Mouse (Mus musculus) limb, embryonic 11.5 days (tissue): Measurements from ENCODE around the gene Lat. TPM values are rescaled to one million over a fixed set of nuclear protein-coding genes. Genes with fewer than 3 reads are reported as not detected.

Experiments
- ATAC-seq: fragments of 200-750 bp; cut with Nextera tagmentation; 2 replicates; pipeline ENCODE4 v1.8.0; 2017; ENCODE audit warnings: low read depth; ENCODE audit not compliant: insufficient number of reproducible peaks, low FRiP score, low TSS enrichment
- DNase-seq: peaks from one replicate; pipeline ENCODE4 v3.0.0-alpha.2; 2015; ENCODE audit warnings: low spot score
- H3K27ac ChIP-seq: fragments of 300-500 bp; sonication (generic); replicated peaks from 2 replicates; pipeline ENCODE4 v1.5.1; 2014; ENCODE audit warnings: low read depth, mild to moderate bottlenecking, low read length
- H3K27me3 ChIP-seq: fragments of 300-500 bp; sonication (generic); 2 replicates; pipeline ENCODE4 v1.6.1; 2014; ENCODE audit warnings: mild to moderate bottlenecking, low read length, mixed read lengths; ENCODE audit not compliant: control insufficient read depth, insufficient read depth
- H3K36me3 ChIP-seq: fragments of 300-500 bp; sonication (generic); 2 replicates; pipeline ENCODE4 v1.6.1; 2014; ENCODE audit warnings: mild to moderate bottlenecking, low read length, moderate library complexity, mixed read lengths; ENCODE audit not compliant: control insufficient read depth, insufficient read depth
- H3K4me1 ChIP-seq: fragments of 300-500 bp; sonication (generic); 2 replicates; pipeline ENCODE4 v1.6.1; 2014; ENCODE audit warnings: low read length, mixed read lengths; ENCODE audit not compliant: control insufficient read depth, insufficient read depth
- H3K4me2 ChIP-seq: fragments of 300-500 bp; sonication (generic); 2 replicates; pipeline ENCODE4 v1.6.1; 2014; ENCODE audit warnings: low read depth, mild to moderate bottlenecking, moderate library complexity; ENCODE audit not compliant: severe bottlenecking
- H3K4me3 ChIP-seq: fragments of 300-500 bp; sonication (generic); 2 replicates; pipeline ENCODE4 v1.5.1; 2014; ENCODE audit warnings: low read depth, low read length
- H3K9ac ChIP-seq: fragments of 300-500 bp; sonication (generic); 2 replicates; pipeline ENCODE4 v1.6.1; 2014; ENCODE audit warnings: mild to moderate bottlenecking, low read length
- H3K9me3 ChIP-seq: fragments of 300-500 bp; sonication (generic); 2 replicates; pipeline ENCODE4 v1.6.1; 2016; ENCODE audit warnings: low read length; ENCODE audit not compliant: control insufficient read depth
- WGBS: fragments of 180-500 bp; shearing (Covaris S2); extraction: QIAGEN DNeasy Blood & Tissue Kit; methylation state at CpG from one replicate; pipeline ENCODE4 v1.1.7; 2014; 5-methylcytosine and 5-hydroxymethylcytosine counted together
- polyA plus RNA-seq: library from polyadenylated mRNA; unstranded; fragments of >200 nt; fragmentation: Nextera tagmentation; extraction: Ambion mirVana; gene quantifications from 2 replicates; pipeline ENCODE4 v1.2.1, GENCODE M21; 2014

Gene Lat
- polyA plus RNA-seq, 1 experiment from 2014 or later = 2.2 TPM

DNA sequence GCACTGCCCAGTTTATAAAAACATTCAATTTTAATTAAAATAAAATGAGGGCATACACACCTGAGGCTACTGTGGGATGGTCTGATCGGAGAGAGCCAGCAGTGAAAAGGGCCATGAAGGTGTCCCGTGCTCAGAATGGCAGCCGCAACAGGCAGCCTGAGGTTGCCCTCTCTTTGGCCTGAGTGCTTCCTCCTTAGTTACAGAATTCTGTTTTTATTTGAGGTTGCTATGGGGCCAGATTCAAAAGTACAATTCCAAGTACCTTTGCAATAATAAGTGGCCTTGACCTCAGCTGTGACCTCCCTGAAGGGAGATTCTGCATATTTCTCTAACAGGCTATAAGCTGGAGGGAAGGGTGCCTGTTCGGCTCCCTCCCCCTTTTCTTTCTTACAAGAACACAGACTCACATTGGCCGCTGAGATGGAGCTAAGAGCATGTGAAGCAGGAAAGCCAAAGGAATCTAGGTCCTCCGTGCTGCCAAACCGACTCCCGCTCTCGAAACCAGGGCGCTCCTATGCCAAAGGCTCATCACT lies 17.9 kb downstream of the Lat start:
- Histone ChIP-seq H3K4me2 (no peak overlapping the region), H3K4me3 (no peak overlapping the region), H3K27ac (no peak overlapping the region), H3K27me3 (no peaks in the 10 kb centered on the region), H3K4me1 (no peaks in the 10 kb centered on the region), H3K9me3 (no peaks in the 10 kb centered on the region), H3K9ac (no peak overlapping the region), H3K36me3 (no peaks in the 10 kb centered on the region)
- DNase-seq = no peak
- 62% methylated on average over 10 of the region's 10 CpGs for WGBS
- ATAC-seq = no peak

DNA sequence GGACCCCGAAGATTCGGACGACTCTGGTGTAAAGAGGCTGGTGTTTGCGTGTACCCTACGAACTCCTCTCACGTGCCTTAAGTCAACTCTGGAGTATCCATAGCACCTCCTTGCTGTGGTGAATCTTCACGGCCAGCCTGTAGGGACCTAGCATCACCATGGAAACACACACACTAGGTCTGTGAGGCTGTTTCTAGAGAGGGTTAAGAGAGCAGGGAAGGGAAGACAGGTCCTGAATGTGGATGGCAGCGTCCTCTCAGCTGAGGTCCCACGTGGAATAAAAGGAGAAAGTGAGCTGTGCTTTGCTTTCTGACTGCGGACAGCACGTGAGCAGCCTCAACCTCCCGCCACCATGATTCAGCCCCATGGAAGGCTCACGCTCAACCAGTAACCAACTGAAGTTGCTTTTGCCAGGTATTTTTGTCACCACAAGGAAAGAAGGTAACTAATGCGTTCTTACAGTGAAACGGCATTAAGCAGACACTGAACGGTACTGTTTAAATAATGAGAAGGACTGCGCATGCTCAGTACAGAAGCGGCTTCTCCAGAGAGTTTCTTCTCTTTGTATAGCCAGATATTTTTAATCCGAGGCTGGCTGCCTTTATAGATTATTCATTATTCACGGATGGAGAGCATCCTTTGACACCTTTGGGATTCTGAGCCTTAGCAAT lies 18.5 kb downstream of the Lat start:
- no peaks in the 10 kb centered on the region for H3K9me3 ChIP-seq
- H3K4me2 ChIP-seq = no peak overlapping the region
- 65% methylated on average over 20 of the region's 20 CpGs for WGBS
- H3K9ac ChIP-seq = no peak overlapping the region
- no peaks in the 10 kb centered on the region for H3K27me3 ChIP-seq
- H3K4me1 ChIP-seq = no peaks in the 10 kb centered on the region
- H3K4me3 ChIP-seq = no peak overlapping the region
- no peak overlapping the region for H3K27ac ChIP-seq
- ATAC-seq (no peak), DNase-seq (no peak)
- no peaks in the 10 kb centered on the region for H3K36me3 ChIP-seq

GRCm38 (mm10) chr7:126348293-126348692 lies 21.1 kb downstream of the Lat start:
- DNase-seq = no peak
- Histone ChIP-seq H3K4me2 (no peak overlapping the region), H3K9me3 (no peaks in the 10 kb centered on the region), H3K4me3 (no peak overlapping the region), H3K27me3 (no peaks in the 10 kb centered on the region), H3K4me1 (no peaks in the 10 kb centered on the region), H3K27ac (no peak overlapping the region), H3K36me3 (no peaks in the 10 kb centered on the region), H3K9ac (no peak overlapping the region)
- ATAC-seq = no peak
- 78% methylated on average over 8 of the region's 8 CpGs for WGBS

DNA sequence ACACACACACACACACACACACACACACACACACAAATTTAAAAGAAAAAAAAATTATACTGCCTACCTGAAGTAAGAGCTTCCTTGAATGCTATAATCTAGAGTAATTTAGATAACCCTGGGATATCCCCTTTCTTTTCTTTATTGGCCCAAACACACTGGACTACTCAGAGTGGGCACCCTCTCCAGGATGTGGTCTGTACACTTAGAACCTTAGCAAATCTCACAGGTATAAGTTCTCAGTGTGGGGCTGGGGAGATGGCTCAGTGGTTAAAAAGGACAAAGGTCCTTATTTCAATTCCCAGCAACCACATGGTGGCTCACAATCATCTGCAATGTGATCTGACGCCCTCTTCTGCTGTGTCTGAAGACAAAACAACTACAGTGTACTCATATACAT lies 22.3 kb downstream of the Lat start:
- no peak overlapping the region for H3K4me3 ChIP-seq
- 52% methylated on average over 1 of the region's 1 CpGs for WGBS

GRCm38 (mm10) chr7:126345969-126346368 lies 23.4 kb downstream of the Lat start:
- H3K9me3 ChIP-seq = no peaks in the 10 kb centered on the region
- ATAC-seq = no peak
- H3K4me2 ChIP-seq = no peak overlapping the region
- no peaks in the 10 kb centered on the region for H3K36me3 ChIP-seq
- H3K9ac ChIP-seq = no peak overlapping the region
- H3K27me3 ChIP-seq = no peaks in the 10 kb centered on the region
- WGBS = 63% methylated on average over 3 of the region's 3 CpGs
- no peak overlapping the region for H3K27ac ChIP-seq
- no peak for DNase-seq
- H3K4me1 ChIP-seq = no peaks in the 10 kb centered on the region
- H3K4me3 ChIP-seq = no peak overlapping the region

More for the DNA sequence above, 22.3 kb downstream of the Lat start:
- Histone ChIP-seq H3K9ac (no peak overlapping the region), H3K27me3 (no peaks in the 10 kb centered on the region), H3K36me3 (no peaks in the 10 kb centered on the region), H3K9me3 (no peaks in the 10 kb centered on the region), H3K4me1 (no peaks in the 10 kb centered on the region), H3K27ac (no peak overlapping the region), H3K4me2 (no peak overlapping the region)
- DNase-seq (no peak), ATAC-seq (no peak)

DNA sequence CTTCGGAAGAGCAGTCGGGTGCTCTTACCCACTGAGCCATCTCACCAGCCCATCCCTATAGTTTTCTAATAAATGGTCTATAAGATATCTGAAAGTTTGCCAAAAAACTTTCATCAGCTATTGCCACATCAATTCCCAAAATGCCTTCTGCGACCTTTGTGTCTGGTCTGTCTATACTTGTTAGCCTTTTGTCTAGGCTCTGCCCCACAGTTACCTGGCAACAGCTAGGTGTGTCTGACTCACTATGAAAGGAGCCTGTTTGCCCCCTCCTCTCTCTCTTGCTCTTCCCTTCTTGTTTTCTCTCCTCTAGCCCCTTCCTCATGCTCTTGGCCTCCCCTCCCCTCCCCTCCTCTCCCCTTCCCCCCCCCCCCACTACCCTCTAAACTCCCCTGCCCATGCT lies 23.8 kb downstream of the Lat start:
- Histone ChIP-seq H3K4me2 (no peak overlapping the region), H3K4me3 (no peak overlapping the region), H3K27ac (no peak overlapping the region), H3K36me3 (no peaks in the 10 kb centered on the region), H3K27me3 (no peaks in the 10 kb centered on the region), H3K9me3 (no peaks in the 10 kb centered on the region), H3K9ac (no peak overlapping the region), H3K4me1 (no peaks in the 10 kb centered on the region)
- no peak for DNase-seq
- 69% methylated on average over 3 of the region's 3 CpGs for WGBS
- no peak for ATAC-seq

DNA sequence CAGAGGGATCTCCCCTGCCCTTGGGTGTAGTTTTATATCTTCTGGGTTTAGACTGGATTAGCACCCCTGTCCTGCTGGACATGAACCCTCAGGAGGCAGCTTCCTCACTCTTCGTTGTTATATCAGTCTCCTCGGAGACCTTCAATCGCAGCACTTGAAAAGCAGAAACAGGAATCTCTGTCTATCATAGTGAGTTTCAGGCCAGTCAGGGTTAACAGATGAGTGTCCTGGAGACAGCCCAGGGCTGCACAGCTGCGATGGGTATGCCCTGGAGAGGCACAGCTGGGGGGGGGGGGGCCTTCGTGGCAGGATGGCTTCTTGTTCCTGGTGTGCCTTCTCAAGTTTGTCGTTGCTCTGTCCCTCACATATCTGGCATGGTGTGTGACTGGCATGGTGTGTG lies 28.5 kb downstream of the Lat start:
- Histone ChIP-seq H3K27me3 (no peaks in the 10 kb centered on the region), H3K9ac (no peak overlapping the region; the same call in 1 of the 2 replicates), H3K4me3 (no peak overlapping the region), H3K27ac (no peak overlapping the region), H3K4me2 (no peak overlapping the region), H3K9me3 (no peaks in the 10 kb centered on the region), H3K4me1 (no peaks in the 10 kb centered on the region; the same call in 1 of the 2 replicates), H3K36me3 (no peaks in the 10 kb centered on the region)
- WGBS = 55% methylated on average over 6 of the region's 6 CpGs
- DNase-seq (no peak), ATAC-seq (no peak)

- H3K27me3 ChIP-seq = no peaks in the 10 kb centered on the region
- WGBS = 77% methylated on average over 6 of the region's 6 CpGs
- H3K27ac ChIP-seq = no peak overlapping the region
- H3K4me3 ChIP-seq = no peak overlapping the region
- no peak overlapping the region for H3K4me2 ChIP-seq
- no peak for ATAC-seq
- no peak overlapping the region for H3K9ac ChIP-seq
- H3K36me3 ChIP-seq = no peaks in the 10 kb centered on the region
- H3K9me3 ChIP-seq = no peaks in the 10 kb centered on the region
- no peaks in the 10 kb centered on the region; the same call in 1 of the 2 replicates for H3K4me1 ChIP-seq
- no peak for DNase-seq
Observed at GRCm38 (mm10) chr7:126340206-126340618, 29.2 kb downstream of the Lat start.
